Mouse (Mus musculus): Measurements from ENCODE around the gene Clba1. TPM values are rescaled to one million over a fixed set of nuclear protein-coding genes. Genes with fewer than 3 reads are reported as not detected.

The Clba1 gene
- polyA plus RNA-seq, 1 experiment from 2014 or later, result 17.5 TPM

DNA sequence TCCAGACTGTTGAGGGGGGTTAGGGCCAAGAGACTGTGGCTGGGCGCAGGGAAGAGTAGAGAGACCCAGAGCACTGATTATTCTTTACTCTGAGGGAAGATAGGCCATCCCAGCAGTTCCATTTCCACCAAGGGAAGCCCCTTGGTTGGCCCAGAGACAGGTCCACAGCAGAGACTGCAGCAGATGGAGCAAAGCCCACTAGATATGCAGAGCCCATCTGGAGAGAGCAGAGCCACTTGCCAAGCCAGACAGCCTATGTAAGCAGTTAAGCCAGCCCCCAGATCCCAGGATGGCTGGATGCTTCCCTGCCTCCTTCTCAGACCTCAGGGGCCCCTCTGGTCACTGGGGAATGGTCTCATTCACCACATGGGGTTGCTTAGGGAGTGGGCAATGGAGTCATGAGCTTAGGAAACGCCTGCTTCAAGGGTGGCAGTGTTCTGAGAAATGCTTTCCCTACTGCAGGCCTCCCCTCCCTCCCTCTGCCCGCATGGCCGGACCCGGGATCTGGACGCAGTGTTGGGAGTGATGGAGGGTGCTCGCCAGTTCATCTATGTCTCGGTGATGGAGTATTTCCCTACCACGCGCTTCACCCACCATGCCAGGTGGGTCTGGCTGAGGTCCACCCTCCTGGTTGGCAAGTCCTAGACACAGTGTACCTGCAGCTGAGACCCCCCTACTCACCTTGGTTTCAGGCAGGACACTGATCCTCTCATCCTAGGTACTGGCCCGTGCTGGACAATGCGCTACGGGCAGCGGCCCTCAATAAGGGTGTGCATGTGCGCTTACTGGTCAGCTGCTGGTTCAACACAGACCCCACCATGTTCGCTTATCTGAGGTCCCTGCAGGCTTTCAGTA is 41.5 kb upstream of the Clba1 start:
- ATAC-seq (ENCODE audit: low read depth), result no peak
- Histone ChIP-seq H3K36me3 (ENCODE audit: control insufficient read depth, insufficient read depth, low read length) (no peaks in the 10 kb centered on the region), H3K4me2 (ENCODE audit: low read depth, low read length) (no peak overlapping the region), H3K9me3 (ENCODE audit: control insufficient read depth, low read length) (no peaks in the 10 kb centered on the region), H3K4me3 (ENCODE audit: low read depth, low read length) (no peak overlapping the region), H3K9ac (replicated peaks; ENCODE audit: low read depth, low read length) (no peak overlapping the region), H3K27me3 (ENCODE audit: control insufficient read depth, insufficient read depth, low read length) (no peaks in the 10 kb centered on the region), H3K4me1 (ENCODE audit: control insufficient read depth, insufficient read depth, low read length) (no peaks in the 10 kb centered on the region), H3K27ac (ENCODE audit: low read depth, low read length) (no peak overlapping the region)
- 92% methylated on average over 16 of the region's 16 CpGs for WGBS

- Histone ChIP-seq H3K27me3 (ENCODE audit: control insufficient read depth, insufficient read depth, low read length) (no peaks in the 10 kb centered on the region), H3K9ac (replicated peaks; ENCODE audit: low read depth, low read length) (no peak overlapping the region), H3K4me3 (ENCODE audit: low read depth, low read length) (no peak overlapping the region), H3K9me3 (ENCODE audit: control insufficient read depth, low read length) (no peaks in the 10 kb centered on the region), H3K27ac (ENCODE audit: low read depth, low read length) (no peak overlapping the region), H3K4me2 (ENCODE audit: low read depth, low read length) (no peak overlapping the region), H3K4me1 (ENCODE audit: control insufficient read depth, insufficient read depth, low read length) (no peaks in the 10 kb centered on the region), H3K36me3 (ENCODE audit: control insufficient read depth, insufficient read depth, low read length) (no peaks in the 10 kb centered on the region)
- WGBS, result 94% methylated on average over 8 of the region's 8 CpGs
- no peak for ATAC-seq (ENCODE audit: low read depth)
These were observed 40.6 kb upstream of the Clba1 start for GRCm38 (mm10) chr12:112768166-112768565.

DNA sequence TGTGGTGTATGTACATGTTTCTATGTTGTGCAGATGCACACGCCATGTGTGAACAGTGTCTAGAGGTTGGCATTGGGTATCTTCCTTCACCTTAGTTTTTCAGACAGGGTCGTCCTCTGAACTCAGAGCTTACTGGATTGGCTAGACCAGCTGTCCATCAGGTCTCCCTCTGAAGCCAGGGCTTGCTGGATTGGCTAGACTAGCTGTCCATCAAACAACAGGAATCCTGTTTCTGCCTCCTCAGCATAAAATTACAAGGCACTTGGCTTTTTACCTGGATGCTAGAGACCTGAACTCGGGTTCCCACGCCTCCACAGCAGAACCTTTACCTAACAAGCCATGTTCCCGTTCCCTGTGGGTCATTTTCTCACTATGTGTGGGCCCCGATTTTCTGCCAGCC is 39.7 kb upstream of the Clba1 start:
- Histone ChIP-seq H3K4me1 (ENCODE audit: control insufficient read depth, insufficient read depth, low read length) (no peaks in the 10 kb centered on the region), H3K36me3 (ENCODE audit: control insufficient read depth, insufficient read depth, low read length) (no peaks in the 10 kb centered on the region), H3K4me2 (ENCODE audit: low read depth, low read length) (no peak overlapping the region), H3K4me3 (ENCODE audit: low read depth, low read length) (no peak overlapping the region), H3K9me3 (ENCODE audit: control insufficient read depth, low read length) (no peaks in the 10 kb centered on the region), H3K9ac (replicated peaks; ENCODE audit: low read depth, low read length) (no peak overlapping the region), H3K27me3 (ENCODE audit: control insufficient read depth, insufficient read depth, low read length) (no peaks in the 10 kb centered on the region), H3K27ac (ENCODE audit: low read depth, low read length) (no peak overlapping the region)
- no peak for ATAC-seq (ENCODE audit: low read depth)
- 90% methylated on average over 6 of the region's 6 CpGs for WGBS

GRCm38 (mm10) chr12:112769751-112770150 is 39.0 kb upstream of the Clba1 start:
- no peak overlapping the region for H3K9ac ChIP-seq (replicated peaks; ENCODE audit: low read depth, low read length)
- no peak overlapping the region for H3K4me3 ChIP-seq (ENCODE audit: low read depth, low read length)
- ATAC-seq (ENCODE audit: low read depth), result no peak
- H3K9me3 ChIP-seq (ENCODE audit: control insufficient read depth, low read length), result no peaks in the 10 kb centered on the region
- no peaks in the 10 kb centered on the region for H3K27me3 ChIP-seq (ENCODE audit: control insufficient read depth, insufficient read depth, low read length)
- 71% methylated on average over 2 of the region's 2 CpGs for WGBS
- no peaks in the 10 kb centered on the region for H3K36me3 ChIP-seq (ENCODE audit: control insufficient read depth, insufficient read depth, low read length)
- H3K4me1 ChIP-seq (ENCODE audit: control insufficient read depth, insufficient read depth, low read length), result no peaks in the 10 kb centered on the region
- no peak overlapping the region for H3K27ac ChIP-seq (ENCODE audit: low read depth, low read length)
- H3K4me2 ChIP-seq (ENCODE audit: low read depth, low read length), result no peak overlapping the region

DNA sequence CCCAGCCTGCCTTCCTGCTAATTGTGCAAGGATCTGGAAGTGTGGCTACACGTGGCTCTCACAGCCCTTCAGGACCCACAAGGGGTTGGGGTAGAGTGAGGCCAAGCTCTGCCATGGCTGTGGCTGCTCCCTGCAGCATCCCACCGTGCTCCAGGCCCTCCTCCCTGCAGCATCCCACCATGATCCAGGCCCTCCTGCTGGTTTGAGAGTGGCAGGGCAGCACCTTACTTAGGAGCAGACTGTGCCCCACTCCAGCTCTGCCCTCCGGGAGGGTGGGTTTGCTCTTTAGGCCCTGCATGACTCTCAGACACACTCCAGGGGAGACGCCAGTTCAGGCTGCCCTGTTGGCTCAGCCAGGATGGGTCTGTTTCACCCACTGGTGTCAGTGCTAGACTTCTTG is 38.3 kb upstream of the Clba1 start:
- Histone ChIP-seq H3K36me3 (ENCODE audit: control insufficient read depth, insufficient read depth, low read length) (no peaks in the 10 kb centered on the region), H3K9me3 (ENCODE audit: control insufficient read depth, low read length) (peaks cover 2% of the 10 kb centered on the region; the same call in 1 of the 2 replicates), H3K4me2 (ENCODE audit: low read depth, low read length) (no peak overlapping the region), H3K9ac (replicated peaks; ENCODE audit: low read depth, low read length) (no peak overlapping the region), H3K27me3 (ENCODE audit: control insufficient read depth, insufficient read depth, low read length) (no peaks in the 10 kb centered on the region), H3K27ac (ENCODE audit: low read depth, low read length) (no peak overlapping the region), H3K4me3 (ENCODE audit: low read depth, low read length) (no peak overlapping the region), H3K4me1 (ENCODE audit: control insufficient read depth, insufficient read depth, low read length) (no peaks in the 10 kb centered on the region)
- WGBS, result 73% methylated on average over 4 of the region's 4 CpGs
- ATAC-seq (ENCODE audit: low read depth), result no peak

- Histone ChIP-seq H3K4me1 (ENCODE audit: control insufficient read depth, insufficient read depth, low read length) (no peaks in the 10 kb centered on the region), H3K9me3 (ENCODE audit: control insufficient read depth, low read length) (peaks cover 4% of the 10 kb centered on the region; the same call in 1 of the 2 replicates), H3K9ac (replicated peaks; ENCODE audit: low read depth, low read length) (no peak overlapping the region), H3K4me3 (ENCODE audit: low read depth, low read length) (no peak overlapping the region), H3K4me2 (ENCODE audit: low read depth, low read length) (no peak overlapping the region), H3K27ac (ENCODE audit: low read depth, low read length) (no peak overlapping the region), H3K27me3 (ENCODE audit: control insufficient read depth, insufficient read depth, low read length) (no peaks in the 10 kb centered on the region), H3K36me3 (ENCODE audit: control insufficient read depth, insufficient read depth, low read length) (no peaks in the 10 kb centered on the region)
- ATAC-seq (ENCODE audit: low read depth), result no peak
- WGBS, result 93% methylated on average over 14 of the region's 14 CpGs
These were observed 36.4 kb upstream of the Clba1 start for GRCm38 (mm10) chr12:112772306-112772705.

- H3K4me3 ChIP-seq (ENCODE audit: low read depth, low read length), result no peak overlapping the region
- no peak for ATAC-seq (ENCODE audit: low read depth)
- no peak overlapping the region for H3K4me2 ChIP-seq (ENCODE audit: low read depth, low read length)
- no peaks in the 10 kb centered on the region for H3K4me1 ChIP-seq (ENCODE audit: control insufficient read depth, insufficient read depth, low read length)
- H3K9me3 ChIP-seq (ENCODE audit: control insufficient read depth, low read length), result peaks cover 4% of the 10 kb centered on the region; the same call in 1 of the 2 replicates
- H3K36me3 ChIP-seq (ENCODE audit: control insufficient read depth, insufficient read depth, low read length), result no peaks in the 10 kb centered on the region
- no peak overlapping the region for H3K9ac ChIP-seq (replicated peaks; ENCODE audit: low read depth, low read length)
- no peak overlapping the region for H3K27ac ChIP-seq (ENCODE audit: low read depth, low read length)
- 61% methylated on average over 9 of the region's 9 CpGs for WGBS
- no peaks in the 10 kb centered on the region for H3K27me3 ChIP-seq (ENCODE audit: control insufficient read depth, insufficient read depth, low read length)
These were observed 35.4 kb upstream of the Clba1 start for GRCm38 (mm10) chr12:112773366-112773765.

- 88% methylated on average over 6 of the region's 6 CpGs for WGBS
- no peaks in the 10 kb centered on the region for H3K36me3 ChIP-seq (ENCODE audit: control insufficient read depth, insufficient read depth, low read length)
- H3K27ac ChIP-seq (ENCODE audit: low read depth, low read length), result no peak overlapping the region
- H3K4me3 ChIP-seq (ENCODE audit: low read depth, low read length), result no peak overlapping the region
- H3K4me1 ChIP-seq (ENCODE audit: control insufficient read depth, insufficient read depth, low read length), result no peaks in the 10 kb centered on the region
- H3K9ac ChIP-seq (replicated peaks; ENCODE audit: low read depth, low read length), result no peak overlapping the region
- no peak for ATAC-seq (ENCODE audit: low read depth)
- peaks cover 4% of the 10 kb centered on the region; the same call in 1 of the 2 replicates for H3K9me3 ChIP-seq (ENCODE audit: control insufficient read depth, low read length)
- no peak overlapping the region for H3K4me2 ChIP-seq (ENCODE audit: low read depth, low read length)
- no peaks in the 10 kb centered on the region for H3K27me3 ChIP-seq (ENCODE audit: control insufficient read depth, insufficient read depth, low read length)
These were observed 34.7 kb upstream of the Clba1 start for GRCm38 (mm10) chr12:112774026-112774425.

GRCm38 (mm10) chr12:112774481-112774880 is 34.3 kb upstream of the Clba1 start:
- 98% methylated on average over 10 of the region's 10 CpGs for WGBS
- H3K27ac ChIP-seq (ENCODE audit: low read depth, low read length), result no peak overlapping the region
- H3K27me3 ChIP-seq (ENCODE audit: control insufficient read depth, insufficient read depth, low read length), result no peaks in the 10 kb centered on the region
- no peaks in the 10 kb centered on the region for H3K4me1 ChIP-seq (ENCODE audit: control insufficient read depth, insufficient read depth, low read length)
- H3K36me3 ChIP-seq (ENCODE audit: control insufficient read depth, insufficient read depth, low read length), result no peaks in the 10 kb centered on the region
- no peak overlapping the region for H3K9ac ChIP-seq (replicated peaks; ENCODE audit: low read depth, low read length)
- ATAC-seq (ENCODE audit: low read depth), result no peak
- no peak overlapping the region for H3K4me3 ChIP-seq (ENCODE audit: low read depth, low read length)
- H3K4me2 ChIP-seq (ENCODE audit: low read depth, low read length), result no peak overlapping the region
- peaks cover 4% of the 10 kb centered on the region; the same call in 1 of the 2 replicates for H3K9me3 ChIP-seq (ENCODE audit: control insufficient read depth, low read length)
